Mouse (Mus musculus): ENCODE results near the gene Lrrc23.
"Not testable (repeated sequence)": the region's sequence is repeated elsewhere in the genome, so short reads cannot be mapped to it uniquely, and the experiment has no call there.

GRCm38 (mm10) chr6:124802400-124802799 is 22.9 kb upstream of the Lrrc23 start:
- not testable (repeated sequence) for TF ChIP-seq CTCF (IDR thresholded peaks at IDR 0.05; ENCODE audit: low read depth, low read length); POLR2A (IDR thresholded peaks at IDR 0.05; ENCODE audit: borderline replicate concordance, low read depth, low read length)
